Mouse (Mus musculus) layer of hippocampus, adult 8-10 months (tissue): ENCODE measurements around the gene Sstr5. TPM values are rescaled to one million over a fixed set of nuclear protein-coding genes. Genes with fewer than 3 reads are reported as not detected.

Experiments used
- total RNA-seq, 4 experiments: library from RNA; stranded (reverse); gene quantifications; 2 replicates each; pipeline ENCODE4 v1.2.4; 2022

Sstr5 gene
- total RNA-seq, 4 experiments from 2014 or later: 0.10 to 0.20 (median 0.18) TPM; not detected in 1

Other genes starting within 250 kb of the Sstr5 start
- 10 to 100 TPM in 3 of 4 experiments, 1 to 10 TPM in 1; 9.6 to 16.7 (median 11.0) TPM for gene Baiap3, start 240.9 kb downstream of the Sstr5 start, total RNA-seq
- gene Ube2i, start 222.7 kb downstream of the Sstr5 start, total RNA-seq: 100 to 1,000 TPM; 212 to 231 (median 228) TPM
- not detected for gene Prss34, start 198.9 kb downstream of the Sstr5 start, total RNA-seq
- not detected for gene Prss28, start 188.6 kb downstream of the Sstr5 start, total RNA-seq
- gene Prss29, start 178.6 kb downstream of the Sstr5 start, total RNA-seq: not detected
- not detected for gene Tpsab1, start 151.7 kb downstream of the Sstr5 start, total RNA-seq
- gene Tpsb2, start 131.0 kb downstream of the Sstr5 start, total RNA-seq: 1 to 10 TPM in 1 of 4 experiments, under 1 TPM in 3; 0.31 to 1.0 (median 0.59) TPM
- gene Tpsg1, start 128.0 kb downstream of the Sstr5 start, total RNA-seq: under 1 TPM in 1 of 4 experiments, not detected in 3; 0.47 TPM
- 100 to 1,000 TPM in 2 of 4 experiments, 10 to 100 TPM in 2; 92.8 to 120 (median 105) TPM for gene Cacna1h, start 63.5 kb downstream of the Sstr5 start, total RNA-seq
- gene Tekt4, start 42.7 kb downstream of the Sstr5 start, total RNA-seq: 1 to 10 TPM in 3 of 4 experiments, under 1 TPM in 1; 0.96 to 1.8 (median 1.2) TPM
- 10 to 100 TPM; 47.4 to 54.5 (median 52.1) TPM for gene Sox8, start 73.4 kb upstream of the Sstr5 start, total RNA-seq
- gene Lmf1, start 81.8 kb upstream of the Sstr5 start, total RNA-seq: 10 to 100 TPM; 27.0 to 33.4 (median 28.4) TPM
- gene Gng13, start 219.9 kb upstream of the Sstr5 start, total RNA-seq: 100 to 1,000 TPM; 115 to 135 (median 117) TPM
- gene Chtf18, start 230.1 kb upstream of the Sstr5 start, total RNA-seq: 1 to 10 TPM; 1.3 to 4.9 (median 2.0) TPM
- gene Rpusd1, start 230.4 kb upstream of the Sstr5 start, total RNA-seq: 10 to 100 TPM; 51.7 to 56.8 (median 54.0) TPM
- under 1 TPM in 3 of 4 experiments, not detected in 1; 0.13 to 0.41 (median 0.23) TPM for gene Mslnl, start 238.8 kb upstream of the Sstr5 start, total RNA-seq